Mouse (Mus musculus) spleen, adult 2 months (tissue): ENCODE measurements around the gene Bmpr1a.

Source experiments
- CTCF ChIP-seq: fragments of 200-500 bp; IDR thresholded peaks from 2 replicates; pipeline ENCODE4 v1.5.1; 2011; ENCODE audit warnings: mild to moderate bottlenecking, inconsistent platforms; ENCODE audit not compliant: insufficient read depth, insufficient read length, insufficient replicate concordance; ENCODE audit errors: extremely low read depth
- POLR2A ChIP-seq: fragments of 200-500 bp; IDR thresholded peaks from 2 replicates; pipeline ENCODE4 v1.6.1; 2011; ENCODE audit warnings: low read depth, low read length, inconsistent platforms

GRCm38 (mm10) chr14:34471591-34471990, 31.6 kb downstream of the Bmpr1a start:
- TF ChIP-seq CTCF (no peak), POLR2A (no peak)
